Mouse (Mus musculus) liver, embryonic 14.5 days (tissue): ENCODE measurements around the gene Cnot11.

Experiments
- CTCF ChIP-seq: IDR thresholded peaks from 2 replicates; pipeline ENCODE4 v1.5.1; 2016; ENCODE audit warnings: antibody characterized with exemption, low read depth, control low read depth
- EP300 ChIP-seq: IDR thresholded peaks from 2 replicates; pipeline ENCODE4 v1.6.1; 2016; ENCODE audit warnings: antibody characterized with exemption, low read depth

DNA sequence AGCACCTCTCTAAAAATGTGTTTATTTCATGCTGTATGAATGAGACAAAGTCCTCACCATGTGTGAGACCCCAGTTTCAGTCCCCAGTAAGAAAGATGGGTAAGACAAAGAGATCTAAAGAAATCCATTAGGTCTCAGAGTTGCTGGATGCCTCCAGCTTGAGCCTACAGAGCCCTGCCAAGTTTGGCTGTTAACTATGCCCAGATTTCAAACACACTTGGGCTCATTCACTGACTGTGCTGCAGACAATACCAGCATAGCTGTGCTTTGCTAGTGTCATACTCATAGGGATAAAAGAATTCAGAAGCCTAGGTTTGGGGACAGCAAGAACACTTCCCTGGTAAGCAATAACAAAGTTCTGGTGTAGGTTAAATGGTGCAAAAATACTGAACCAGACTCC is 33.3 kb downstream of the Cnot11 start:
- TF ChIP-seq CTCF (no peak), EP300 (no peak)
